Mouse (Mus musculus) layer of hippocampus, adult 9-11 months (tissue): ENCODE results near the gene AA986860.
A peak's percentile ranks its signal among the peaks of the same experiment; 100 is the strongest.

Experiments
- DNase-seq: peaks from one replicate; pipeline ENCODE4 v3.0.0; 2022

AA986860 gene

DNA sequence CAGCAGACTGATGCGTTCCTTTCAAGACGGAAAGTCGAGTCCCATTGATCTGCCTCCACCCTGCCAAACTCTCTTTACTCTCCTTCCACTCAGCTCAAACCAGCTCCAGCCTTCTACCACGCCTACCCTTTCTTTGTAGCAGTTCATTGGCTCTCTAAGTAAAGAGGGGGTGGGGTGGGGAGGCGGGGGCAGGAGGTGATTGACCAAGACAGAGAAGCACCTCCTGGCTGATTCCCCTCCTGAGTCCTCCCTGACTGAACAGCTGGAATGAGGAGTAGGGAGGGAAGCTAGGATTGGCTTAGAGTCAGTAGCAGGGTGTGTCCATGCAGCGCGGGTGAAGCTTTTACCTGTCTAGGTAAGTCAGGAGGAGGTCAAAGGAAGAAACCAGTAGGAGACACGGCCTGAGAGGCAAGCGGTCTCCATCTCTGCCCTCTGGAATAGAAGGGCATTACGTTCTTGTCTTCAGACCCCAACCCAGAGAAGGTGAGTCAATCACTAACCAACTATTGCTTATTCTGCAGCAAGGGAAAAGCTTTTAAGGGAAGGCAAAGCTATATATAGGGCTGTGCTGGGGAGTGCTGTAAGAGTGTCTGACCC lies at the start of gene AA986860:
Gene AA986860, plus strand, starts transcription at position 236 of the 597 bp plus-strand sequence.
- no peak for DNase-seq

DNA sequence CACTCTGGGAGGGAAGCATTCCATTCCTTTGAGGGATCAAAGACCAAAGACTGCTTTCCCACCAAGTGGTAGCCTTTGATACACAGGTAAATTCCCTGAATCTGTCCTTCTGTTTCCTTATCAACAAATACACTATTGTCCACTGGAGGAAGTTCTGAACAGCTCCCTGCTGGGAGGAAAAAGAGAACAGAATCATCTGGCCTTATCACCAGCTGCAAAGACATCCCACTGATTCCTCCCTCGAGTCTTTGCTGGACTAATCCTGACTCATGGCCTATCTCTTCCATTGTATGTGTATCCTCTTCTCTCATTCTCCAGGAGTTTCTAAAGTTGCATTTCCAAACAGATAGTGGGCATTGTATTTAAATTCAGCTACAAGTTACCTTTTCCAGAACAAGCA lies 47.9 kb upstream of the AA986860 start:
- DNase-seq = no peak

DNA sequence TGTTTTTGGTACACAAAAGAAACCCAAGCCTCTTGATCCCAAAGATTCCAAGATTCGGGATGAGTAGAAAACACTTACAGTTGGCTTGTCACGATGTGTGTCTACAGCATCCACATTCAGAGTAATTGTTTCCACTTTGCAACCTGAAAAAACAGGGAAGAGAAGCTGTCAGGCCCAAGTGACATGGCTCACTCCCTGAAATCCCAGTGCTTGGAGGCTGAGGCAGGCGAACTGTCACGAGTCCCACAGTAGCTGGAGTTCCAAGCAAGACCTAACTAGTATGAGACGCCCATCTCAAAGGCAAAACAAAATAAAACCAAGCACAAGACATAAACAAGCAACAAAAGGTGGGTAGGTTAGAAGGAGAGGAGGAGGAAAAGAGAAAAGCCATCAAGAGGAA lies 33.2 kb upstream of the AA986860 start:
- DNase-seq = no peak

DNA sequence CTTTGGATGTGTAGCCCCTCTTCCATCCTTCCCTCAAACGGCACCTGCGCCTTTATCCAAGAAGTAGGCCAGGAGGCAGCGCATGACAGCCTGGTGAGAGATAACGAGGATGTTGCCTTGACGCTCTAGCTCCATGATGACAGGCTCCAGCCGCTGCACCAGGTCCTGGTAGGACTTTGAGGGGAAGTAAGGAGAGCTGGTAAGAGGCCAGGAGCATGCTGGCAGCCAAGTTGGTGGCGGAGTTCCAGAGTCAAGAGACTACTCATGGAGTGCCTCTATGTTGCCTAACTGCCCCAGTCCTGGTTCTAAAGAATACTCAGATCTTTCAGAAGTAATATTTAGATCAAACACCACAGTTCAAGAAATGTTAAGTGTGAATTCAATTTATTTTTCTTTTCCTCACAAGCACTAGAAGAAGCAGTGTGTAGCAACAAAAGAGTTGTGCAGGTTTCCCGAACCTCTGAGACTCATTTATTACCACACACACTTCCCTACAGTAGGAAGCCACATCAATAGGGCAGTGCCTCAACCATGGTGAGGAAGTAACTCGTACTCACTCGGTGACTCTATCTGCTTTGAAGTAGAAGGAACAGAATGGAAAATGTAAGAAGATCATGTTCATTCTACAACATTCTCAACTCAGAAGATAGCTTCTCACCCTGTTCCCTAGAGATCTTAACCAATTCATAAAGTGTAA lies 31.7 kb upstream of the AA986860 start:
- DNase-seq = peak; percentile 17

DNA sequence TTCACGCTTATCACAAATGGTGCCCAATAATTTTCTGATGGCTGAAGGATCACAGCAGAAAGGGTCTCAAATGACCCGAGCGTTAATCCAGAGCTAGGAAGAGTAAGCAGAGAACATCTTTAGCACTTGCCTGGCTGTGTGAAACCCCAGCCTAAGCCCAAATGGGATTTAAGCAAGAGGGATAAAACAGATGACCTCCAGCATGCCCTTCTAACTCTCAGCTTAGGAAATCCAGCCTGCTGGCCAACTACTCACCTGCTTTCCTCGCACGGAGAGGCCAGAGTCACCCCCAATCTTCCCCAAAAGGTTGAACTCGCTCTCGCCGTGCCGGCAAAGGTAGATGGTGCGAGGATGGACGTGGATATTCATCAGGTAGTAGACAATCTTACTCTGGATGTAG lies 29.8 kb upstream of the AA986860 start:
- no peak for DNase-seq

DNA sequence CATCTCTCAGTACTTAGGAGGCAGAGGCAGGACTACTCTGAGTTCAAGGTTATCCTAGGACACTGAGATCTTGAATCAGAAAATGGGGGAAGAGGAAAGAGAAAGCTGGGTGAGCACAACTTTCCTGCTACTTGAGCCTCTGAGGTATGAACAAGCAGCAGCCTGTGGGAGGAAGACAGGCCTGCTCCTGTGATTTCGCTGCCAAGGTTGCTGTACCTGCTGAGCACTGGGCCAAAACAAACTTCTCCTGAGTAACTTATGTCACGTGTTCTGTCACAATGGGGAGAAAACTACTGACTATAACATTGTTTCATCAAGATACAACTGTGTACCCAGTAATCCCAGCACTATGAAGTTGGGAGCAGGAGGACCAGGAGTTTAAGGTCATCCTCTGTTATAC lies 28.2 kb upstream of the AA986860 start:
- no peak for DNase-seq

DNA sequence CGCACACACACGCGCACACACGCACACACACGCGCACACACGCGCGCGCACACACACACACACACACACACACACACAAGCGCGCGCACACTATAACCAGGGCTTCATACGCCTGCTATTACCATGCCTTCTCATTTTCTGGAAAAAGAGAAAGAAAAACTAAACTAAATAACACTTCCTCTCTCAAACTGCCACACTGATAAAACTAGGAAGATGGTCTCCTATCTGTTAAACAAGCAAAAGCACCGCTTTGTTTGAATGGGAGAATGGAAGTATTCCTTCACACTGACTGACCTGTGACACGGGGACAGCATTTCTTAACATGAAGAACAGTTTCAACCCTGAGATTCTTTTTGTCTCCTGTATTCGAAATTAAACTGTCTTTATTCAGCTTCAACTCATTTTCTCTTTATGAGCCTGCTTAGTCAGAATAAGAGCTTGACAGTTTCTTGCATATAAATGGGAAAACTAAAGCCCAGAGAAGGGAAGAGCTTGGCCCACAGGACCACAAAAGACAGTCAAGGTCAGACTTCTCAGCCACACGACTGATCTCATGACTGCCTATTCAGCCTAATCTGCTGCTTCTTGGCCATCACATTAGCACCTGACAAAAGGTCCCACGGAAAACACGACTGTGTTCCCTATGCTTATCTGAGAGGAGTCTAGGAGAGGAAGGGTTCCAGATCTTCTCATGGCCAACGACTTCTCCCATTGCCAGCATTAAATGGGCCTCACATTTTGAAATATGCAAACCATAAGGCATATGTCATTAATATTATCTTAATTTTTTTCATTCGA lies 21.3 kb upstream of the AA986860 start:
- no peak for DNase-seq

DNA sequence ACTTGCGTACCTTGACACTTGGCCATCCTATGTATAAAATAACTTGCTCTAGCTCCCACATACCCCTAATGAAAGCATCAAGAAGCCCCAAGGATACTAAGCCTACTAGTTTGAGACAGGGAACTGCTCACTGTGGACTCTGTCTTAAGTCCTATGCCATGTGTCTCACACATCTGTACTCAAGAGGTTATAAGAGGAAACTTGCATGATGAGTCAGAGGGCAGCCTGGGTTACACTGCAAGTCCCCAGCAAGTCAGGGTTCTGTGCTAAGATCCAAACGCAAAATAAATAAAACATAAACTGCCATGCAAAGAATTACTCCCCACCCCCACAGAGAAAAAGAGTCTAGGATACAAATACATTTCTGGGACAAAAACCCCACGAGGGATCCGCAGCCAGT lies 17.7 kb upstream of the AA986860 start:
- DNase-seq = no peak

DNA sequence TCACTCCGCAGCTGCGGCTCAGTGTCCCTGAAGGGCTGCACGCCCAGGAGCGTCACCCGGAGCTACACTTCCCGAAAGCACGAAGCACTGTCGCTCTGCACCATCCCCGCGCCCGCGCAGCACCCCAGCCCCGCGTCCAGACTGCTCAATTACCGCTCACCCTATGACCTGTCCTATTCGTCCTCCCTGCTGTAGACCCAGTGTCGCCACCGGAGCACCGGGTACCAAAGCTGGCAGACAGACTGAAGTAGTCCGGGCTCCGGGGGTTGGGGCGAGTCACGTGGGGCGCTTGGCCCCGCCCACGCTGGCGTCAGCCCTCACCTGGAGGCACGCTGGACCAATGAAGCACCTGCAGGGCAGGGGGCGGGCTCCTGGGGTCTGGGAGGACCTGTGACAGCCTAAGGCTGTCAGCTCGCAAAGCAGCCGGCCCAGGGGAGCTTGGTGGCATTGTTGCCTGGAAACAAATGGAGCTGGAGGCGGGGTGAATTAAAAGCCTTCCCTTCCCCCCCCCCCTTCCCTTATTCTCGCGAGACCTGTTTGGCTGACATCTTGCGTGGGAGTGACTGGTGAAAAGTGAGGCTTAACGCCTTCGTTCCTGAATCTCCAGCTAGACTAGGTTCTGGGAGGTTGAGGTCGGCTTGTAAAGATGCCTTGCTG lies 16.1 kb upstream of the AA986860 start, which contains the start of gene Gm29427:
Gene Gm29427, minus strand, starts transcription at position 239 of the 657 bp plus-strand sequence.
- DNase-seq = peak; percentile 95

DNA sequence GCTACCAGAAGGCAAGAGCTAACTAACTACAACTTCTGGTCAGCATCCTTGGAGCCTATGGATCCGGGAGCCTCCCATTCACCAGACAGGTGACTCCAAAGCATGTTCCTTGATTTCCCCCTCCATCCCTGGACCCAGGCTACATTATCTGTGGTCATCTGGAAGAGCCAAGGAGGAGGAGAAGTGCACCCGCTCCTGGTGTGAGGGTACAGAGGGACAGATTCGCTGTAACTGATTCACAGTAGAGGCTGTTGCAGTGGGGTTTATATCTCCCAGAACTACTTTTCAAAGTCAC lies 15.6 kb upstream of the AA986860 start:
- no peak for DNase-seq

DNA sequence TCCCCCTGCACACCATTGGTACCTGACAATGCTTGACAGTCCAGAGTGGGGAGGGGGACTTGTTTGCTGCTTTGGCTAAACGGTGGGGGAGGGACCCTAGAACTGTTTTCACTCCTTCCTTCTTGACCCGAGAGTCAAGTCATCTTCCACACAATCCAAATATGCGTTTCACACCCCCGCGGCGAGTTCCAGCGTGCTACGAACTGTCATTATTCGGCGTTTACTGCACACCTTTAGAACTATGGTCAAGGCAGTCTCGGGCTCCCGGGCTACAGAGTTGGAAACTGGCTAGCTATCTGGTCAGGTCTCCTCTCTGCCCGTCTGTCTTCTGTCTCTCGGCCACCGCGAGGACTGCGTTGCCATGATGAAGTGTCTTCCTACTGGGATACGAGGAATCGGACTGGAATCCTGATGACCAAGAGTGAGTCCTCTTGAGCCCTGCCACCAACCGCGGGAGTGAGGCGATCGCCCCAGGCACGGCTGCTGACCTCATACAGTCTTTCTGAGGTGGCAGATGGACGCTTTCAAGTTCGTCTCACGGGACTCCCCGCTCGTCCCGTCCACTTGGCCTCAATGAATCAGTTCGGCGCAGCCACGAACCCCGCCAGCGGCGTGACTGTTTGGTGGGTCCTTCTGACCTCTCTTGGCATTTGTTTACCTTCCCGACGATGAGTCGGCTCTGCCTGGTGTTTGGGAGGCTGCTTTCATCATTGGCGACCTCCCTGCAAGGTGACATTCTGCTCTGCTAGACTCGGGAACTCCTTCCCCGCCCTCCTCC lies 15.1 kb upstream of the AA986860 start:
- DNase-seq = peak; percentile 42

DNA sequence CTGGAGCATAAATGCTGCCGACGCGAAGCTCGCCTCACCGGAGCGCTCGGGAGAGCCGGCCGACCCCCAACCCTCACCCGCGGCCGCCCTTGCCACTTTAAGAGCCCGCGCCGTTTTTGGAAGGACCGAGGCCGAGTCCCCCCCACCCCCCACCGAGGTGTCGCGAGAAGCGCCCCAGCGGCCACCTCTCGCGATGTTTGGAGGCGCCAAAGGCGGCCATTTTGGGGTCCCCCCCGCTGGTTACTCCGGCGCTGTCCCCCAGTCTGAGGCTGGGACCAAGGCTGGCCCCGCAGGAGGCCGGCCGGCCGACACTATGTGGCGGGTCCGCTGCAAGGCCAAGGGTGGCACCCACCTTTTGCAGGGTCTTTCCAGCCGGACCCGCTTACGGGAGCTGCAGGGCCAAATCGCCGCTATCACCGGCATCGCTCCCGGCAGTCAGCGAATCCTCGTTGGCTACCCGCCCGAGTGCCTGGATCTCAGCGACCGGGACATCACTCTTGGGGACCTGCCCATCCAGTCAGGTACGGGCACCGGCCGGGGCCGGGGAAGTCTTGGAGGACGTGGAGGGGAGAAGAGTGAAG lies 14.4 kb upstream of the AA986860 start, which contains the start of gene Yod1:
Gene Yod1, plus strand, starts transcription at position 37 of the 581 bp plus-strand sequence.
- DNase-seq = peak; percentile 84

DNA sequence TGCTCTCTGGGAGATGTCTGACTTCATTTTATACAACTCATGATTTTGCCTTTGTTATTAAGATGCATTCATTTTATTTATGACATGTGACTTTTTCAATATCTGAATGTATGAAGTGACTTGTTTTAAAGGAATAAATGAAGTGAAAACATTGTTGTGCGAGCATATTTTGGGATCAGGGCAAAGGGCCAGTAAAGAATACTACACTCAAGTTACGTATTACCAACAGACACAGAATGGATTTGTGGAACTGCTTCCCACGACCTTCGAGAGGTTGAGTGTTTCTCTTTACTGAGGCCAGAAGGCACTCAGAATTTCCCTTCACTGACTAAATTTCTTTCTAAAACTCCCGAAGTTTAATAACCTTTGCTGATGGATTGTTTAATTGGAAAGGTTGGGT lies 7.6 kb upstream of the AA986860 start:
- DNase-seq = no peak

DNA sequence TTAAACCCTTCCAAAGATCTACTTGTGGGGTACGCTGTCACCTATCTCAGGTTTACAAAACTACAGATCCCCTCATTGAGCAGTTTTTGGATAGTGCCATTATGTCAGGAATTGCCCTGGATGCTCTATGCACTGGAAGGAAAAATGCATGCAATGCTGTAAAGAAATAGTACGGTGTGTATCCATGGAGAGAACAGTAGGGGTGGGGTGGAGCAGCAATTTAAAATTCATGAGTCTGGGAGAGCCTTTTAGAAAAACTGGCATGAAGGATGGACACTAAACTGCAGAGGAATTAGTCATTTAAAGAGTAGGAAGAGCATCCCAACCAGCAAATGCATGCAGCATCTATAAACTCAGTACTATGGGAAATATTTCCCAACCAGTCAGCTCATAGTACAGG lies 5.4 kb upstream of the AA986860 start:
- no peak for DNase-seq

DNA sequence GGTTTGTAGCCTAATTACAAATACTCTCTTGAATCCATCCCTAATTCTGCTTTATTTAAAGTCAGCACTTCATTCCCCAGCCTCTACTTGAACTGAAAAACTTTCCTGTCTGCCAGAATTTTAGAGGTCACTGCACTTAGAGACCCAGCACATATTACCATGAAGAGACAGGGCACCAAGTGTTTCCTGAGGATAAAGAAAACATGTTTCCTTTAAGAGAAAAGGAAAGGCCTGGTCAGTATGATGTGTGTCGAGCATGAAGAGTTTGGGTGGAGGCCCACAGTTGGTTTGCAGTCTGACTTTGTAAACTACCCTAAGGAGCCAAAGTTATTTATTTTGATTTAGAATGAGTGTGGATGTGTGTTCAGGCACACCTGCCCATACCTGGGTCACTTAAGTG lies 3.7 kb upstream of the AA986860 start:
- DNase-seq = no peak

DNA sequence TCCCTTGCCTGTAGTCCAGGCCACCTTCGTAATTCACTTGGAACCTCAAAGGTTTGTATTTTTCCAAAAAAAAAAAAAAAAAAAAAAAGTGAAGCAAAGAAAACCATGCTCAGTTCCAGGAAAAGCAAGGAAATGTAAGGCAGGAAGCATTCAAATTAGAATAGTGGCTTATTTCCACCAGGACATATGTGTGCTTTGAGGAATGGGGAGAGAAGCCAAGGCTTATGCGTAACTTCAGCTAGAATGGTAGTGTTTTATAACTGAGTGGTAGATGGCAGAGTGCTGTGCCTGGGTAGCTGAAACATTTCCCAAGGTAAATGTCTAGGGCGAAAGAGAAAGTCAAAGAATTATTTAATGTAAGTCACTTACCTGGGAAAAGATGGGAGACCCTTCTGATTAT lies 3.1 kb upstream of the AA986860 start:
- peak; percentile 38 for DNase-seq

DNA sequence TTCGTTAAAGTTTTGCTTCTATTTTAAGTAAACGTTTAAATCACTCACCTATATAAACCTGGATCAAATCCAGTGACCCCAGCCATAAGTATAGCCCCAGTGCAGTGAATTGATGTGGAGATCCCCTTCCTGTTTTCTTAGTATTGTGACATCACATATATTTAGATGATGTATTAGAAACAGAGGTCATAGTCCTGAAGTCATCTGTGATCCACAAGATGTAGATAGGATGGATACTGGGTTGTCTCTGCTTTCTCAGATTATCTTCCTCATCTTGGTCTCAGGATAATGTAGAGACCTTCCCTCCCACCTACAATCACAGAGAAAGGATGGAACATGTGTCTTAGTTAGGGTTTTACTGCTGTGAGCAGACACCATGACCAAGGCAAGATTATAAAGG lies 2.6 kb upstream of the AA986860 start, which contains the start of gene Pfkfb2:
Gene Pfkfb2, minus strand, starts transcription at position 101 of the 400 bp plus-strand sequence.
- DNase-seq = no peak

DNA sequence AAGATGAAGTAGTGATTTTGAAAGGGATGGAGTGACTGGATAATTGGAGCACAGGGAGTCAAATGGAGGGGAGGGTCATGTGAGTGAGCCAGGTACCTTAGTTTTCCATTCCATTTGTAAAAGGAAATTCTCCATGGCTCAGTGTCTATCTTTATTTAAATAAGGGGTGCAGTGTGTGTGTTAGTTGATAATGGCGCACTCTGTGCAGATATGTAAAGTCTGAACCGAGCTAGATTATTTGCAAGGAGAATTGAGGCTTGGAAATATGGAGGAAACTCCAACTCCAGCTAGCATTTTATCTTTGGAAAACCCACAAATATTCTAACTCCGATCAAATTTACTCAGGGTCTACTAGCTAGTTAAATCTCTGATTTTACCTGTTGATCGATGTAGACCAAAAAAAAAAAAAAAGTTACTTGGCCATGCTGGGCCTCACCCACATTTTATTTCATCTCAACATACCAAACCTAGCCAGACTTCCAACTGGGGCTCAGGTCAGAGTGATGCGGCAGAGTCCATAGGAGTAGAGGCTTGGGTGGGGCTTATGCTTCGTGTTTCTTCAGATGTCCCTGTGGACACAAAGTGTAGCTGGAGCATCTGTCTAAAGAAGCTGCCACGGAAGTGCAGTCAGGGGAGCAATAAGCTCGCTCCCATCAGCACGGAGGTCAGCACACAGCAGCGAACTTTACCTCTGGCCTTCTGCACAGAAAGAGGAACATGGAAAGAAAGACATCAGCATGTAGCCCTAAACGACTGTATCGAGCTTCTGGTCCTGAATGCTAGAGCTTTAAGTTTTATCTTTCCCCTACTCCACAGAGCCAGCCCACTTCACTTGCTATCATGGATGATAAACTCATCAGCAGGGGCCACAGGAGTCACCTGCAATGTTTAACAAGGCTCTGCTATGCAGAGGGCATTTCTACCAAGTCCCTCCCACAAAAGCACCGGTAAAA lies 1.2 kb downstream of the AA986860 start:
- no peak for DNase-seq

DNA sequence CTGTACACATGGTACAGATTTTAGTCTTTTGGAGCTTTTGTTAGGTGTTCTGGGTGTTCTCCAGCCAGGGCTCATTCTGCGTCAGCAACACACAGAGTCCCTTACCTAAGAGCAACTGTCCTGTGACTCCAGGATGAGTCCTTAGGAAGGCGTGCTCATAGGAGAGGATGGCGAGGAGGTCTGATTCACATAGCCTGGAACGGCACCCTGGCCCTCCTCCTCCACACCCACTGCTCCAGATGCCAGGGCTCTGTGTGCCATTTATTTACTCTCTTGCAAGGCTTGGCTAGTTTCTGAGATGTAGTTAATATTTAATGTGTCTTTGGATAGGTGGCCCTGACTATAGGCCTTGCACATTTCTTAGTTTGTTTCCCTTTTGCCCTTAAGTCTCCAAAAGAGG lies 1.9 kb downstream of the AA986860 start:
- no peak for DNase-seq

DNA sequence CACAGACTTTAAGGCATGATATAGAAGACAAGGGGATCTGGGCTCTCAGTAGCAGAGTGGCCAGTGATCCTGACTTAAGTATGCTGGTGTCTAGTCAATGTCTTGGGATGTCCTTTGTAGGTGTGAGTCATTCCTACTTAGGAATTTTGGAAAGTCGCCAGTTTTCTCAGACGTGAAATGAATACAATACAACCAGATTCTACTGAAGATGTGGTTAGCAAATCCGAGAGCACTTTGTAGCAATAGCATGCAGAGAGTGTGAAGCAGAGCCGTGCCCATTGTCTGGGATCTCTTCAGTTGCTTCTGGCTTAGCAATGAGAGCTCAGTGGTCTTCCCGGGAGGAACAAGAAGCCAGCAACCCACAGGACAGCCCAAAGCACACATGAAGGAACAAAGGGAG lies 2.7 kb downstream of the AA986860 start:
- DNase-seq = no peak

DNA sequence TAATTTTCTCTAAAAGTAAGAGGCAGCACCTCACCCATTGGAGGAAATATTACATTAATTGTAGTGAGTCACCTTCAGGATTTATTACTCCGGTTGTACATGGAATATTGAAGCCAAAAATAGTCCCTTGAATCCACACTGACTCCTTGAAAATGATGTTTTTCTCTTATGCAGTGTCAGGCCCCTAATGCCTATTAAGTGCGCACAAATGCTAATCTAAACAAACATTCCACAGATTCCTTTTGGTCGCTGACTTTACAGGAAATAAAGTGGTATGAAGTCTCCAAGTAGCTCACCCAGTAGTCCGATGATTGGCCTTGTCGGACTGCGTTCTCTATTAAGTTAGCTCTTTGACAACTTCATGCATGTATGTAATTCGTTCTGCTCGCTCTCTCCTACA lies 3.1 kb downstream of the AA986860 start:
- no peak for DNase-seq
